Mouse (Mus musculus): ENCODE results near the gene Myom3. TPM values are rescaled to one million over a fixed set of nuclear protein-coding genes. Genes with fewer than 3 reads are reported as not detected.

The Myom3 gene
- polyA plus RNA-seq, 1 experiment from 2014 or later, result 0.11 TPM

GRCm38 (mm10) chr4:135816905-135817622 lies 57.5 kb downstream of the Myom3 start:
- Histone ChIP-seq H3K4me2 (peak overlapping the region; percentile 41), H3K4me3 (no peak overlapping the region), H3K27me3 (replicated peaks) (no peaks in the 10 kb centered on the region), H3K9me3 (replicated peaks) (peaks cover 4% of the 10 kb centered on the region), H3K36me3 (no peaks in the 10 kb centered on the region), H3K27ac (peak overlapping the region; percentile 49), H3K4me1 (peaks cover 20% of the 10 kb centered on the region), H3K9ac (no peak overlapping the region)
- WGBS (ENCODE audit: insufficient replicate concordance), result 20% methylated on average over 12 of the region's 12 CpGs
- ATAC-seq, result peak; percentile 83

- no peak overlapping the region for H3K4me2 ChIP-seq
- no peaks in the 10 kb centered on the region for H3K36me3 ChIP-seq
- no peak for ATAC-seq
- no peaks in the 10 kb centered on the region for H3K27me3 ChIP-seq (replicated peaks)
- peaks cover under 1% of the 10 kb centered on the region; the same call in 1 of the 2 replicates for H3K9me3 ChIP-seq (replicated peaks)
- no peak overlapping the region for H3K4me3 ChIP-seq
- H3K27ac ChIP-seq, result no peak overlapping the region
- no peak overlapping the region for H3K9ac ChIP-seq
- 71% methylated on average over 3 of the region's 3 CpGs for WGBS (ENCODE audit: insufficient replicate concordance)
- H3K4me1 ChIP-seq, result peaks cover 20% of the 10 kb centered on the region
Observed at GRCm38 (mm10) chr4:135818366-135818765, 58.9 kb downstream of the Myom3 start.

GRCm38 (mm10) chr4:135819826-135820526 lies 60.5 kb downstream of the Myom3 start:
- Histone ChIP-seq H3K36me3 (no peaks in the 10 kb centered on the region), H3K27ac (no peak overlapping the region), H3K4me2 (no peak overlapping the region), H3K4me3 (no peak overlapping the region), H3K27me3 (replicated peaks) (no peaks in the 10 kb centered on the region), H3K9ac (no peak overlapping the region), H3K4me1 (peaks cover 20% of the 10 kb centered on the region), H3K9me3 (replicated peaks) (no peaks in the 10 kb centered on the region)
- ATAC-seq, result no peak
- 58% methylated on average over 17 of the region's 17 CpGs for WGBS (ENCODE audit: insufficient replicate concordance)

- H3K27ac ChIP-seq, result no peak overlapping the region
- ATAC-seq, result no peak
- no peak overlapping the region for H3K4me2 ChIP-seq
- no peaks in the 10 kb centered on the region for H3K27me3 ChIP-seq (replicated peaks)
- H3K4me1 ChIP-seq, result peaks cover 19% of the 10 kb centered on the region
- no peaks in the 10 kb centered on the region for H3K9me3 ChIP-seq (replicated peaks)
- WGBS (ENCODE audit: insufficient replicate concordance), result 80% methylated on average over 4 of the region's 4 CpGs
- H3K4me3 ChIP-seq, result no peak overlapping the region
- H3K9ac ChIP-seq, result no peak overlapping the region
- no peaks in the 10 kb centered on the region for H3K36me3 ChIP-seq
Observed at GRCm38 (mm10) chr4:135821772-135822171, 62.3 kb downstream of the Myom3 start.

- no peak for ATAC-seq
- 46% methylated on average over 2 of the region's 2 CpGs for WGBS (ENCODE audit: insufficient replicate concordance)
Observed at GRCm38 (mm10) chr4:135823298-135823697, 63.8 kb downstream of the Myom3 start.

GRCm38 (mm10) chr4:135824254-135824653 lies 64.7 kb downstream of the Myom3 start:
- Histone ChIP-seq H3K4me3 (no peak overlapping the region), H3K36me3 (no peaks in the 10 kb centered on the region)
- WGBS (ENCODE audit: insufficient replicate concordance), result 63% methylated on average over 8 of the region's 8 CpGs

More at GRCm38 (mm10) chr4:135823298-135823697, 63.8 kb downstream of the Myom3 start:
- H3K4me2 ChIP-seq, result no peak overlapping the region
- H3K36me3 ChIP-seq, result no peaks in the 10 kb centered on the region
- H3K9ac ChIP-seq, result no peak overlapping the region
- H3K4me3 ChIP-seq, result no peak overlapping the region
- H3K4me1 ChIP-seq, result peaks cover 4% of the 10 kb centered on the region; the same call in 1 of the 2 replicates
- no peak overlapping the region for H3K27ac ChIP-seq
- H3K9me3 ChIP-seq (replicated peaks), result no peaks in the 10 kb centered on the region
- H3K27me3 ChIP-seq (replicated peaks), result no peaks in the 10 kb centered on the region

GRCm38 (mm10) chr4:135828491-135828890 lies 69.0 kb downstream of the Myom3 start:
- Histone ChIP-seq H3K4me3 (no peak overlapping the region), H3K9me3 (replicated peaks) (no peaks in the 10 kb centered on the region), H3K9ac (no peak overlapping the region), H3K27me3 (replicated peaks) (no peaks in the 10 kb centered on the region), H3K4me1 (peaks cover 4% of the 10 kb centered on the region; the same call in 1 of the 2 replicates), H3K27ac (no peak overlapping the region; the same call in 1 of the 2 replicates), H3K4me2 (no peak overlapping the region), H3K36me3 (no peaks in the 10 kb centered on the region)
- ATAC-seq, result no peak
- 62% methylated on average over 11 of the region's 11 CpGs for WGBS (ENCODE audit: insufficient replicate concordance)

More at GRCm38 (mm10) chr4:135824254-135824653, 64.7 kb downstream of the Myom3 start:
- Histone ChIP-seq H3K9ac (no peak overlapping the region), H3K27me3 (replicated peaks) (no peaks in the 10 kb centered on the region), H3K4me1 (peaks cover 4% of the 10 kb centered on the region; the same call in 1 of the 2 replicates), H3K27ac (no peak overlapping the region), H3K9me3 (replicated peaks) (no peaks in the 10 kb centered on the region), H3K4me2 (no peak overlapping the region)
- ATAC-seq, result no peak

- no peaks in the 10 kb centered on the region for H3K9me3 ChIP-seq (replicated peaks)
- H3K4me1 ChIP-seq, result peaks cover 4% of the 10 kb centered on the region; the same call in 1 of the 2 replicates
- ATAC-seq, result no peak
- WGBS (ENCODE audit: insufficient replicate concordance), result 71% methylated on average over 11 of the region's 11 CpGs
- no peak overlapping the region for H3K4me3 ChIP-seq
- no peak overlapping the region for H3K4me2 ChIP-seq
- H3K9ac ChIP-seq, result no peak overlapping the region
- H3K27ac ChIP-seq, result no peak overlapping the region
- no peaks in the 10 kb centered on the region for H3K36me3 ChIP-seq
- 0 out of 2 replicates have a peak, but pooled peaks cover 4% of the 10 kb centered on the region for H3K27me3 ChIP-seq (replicated peaks)
Observed at GRCm38 (mm10) chr4:135832070-135832469, 72.6 kb downstream of the Myom3 start.

- 69% methylated on average over 12 of the region's 12 CpGs for WGBS (ENCODE audit: insufficient replicate concordance)
- Histone ChIP-seq H3K4me3 (no peak overlapping the region), H3K4me2 (no peak overlapping the region), H3K27me3 (replicated peaks) (peaks cover 7% of the 10 kb centered on the region; the same call in 1 of the 2 replicates), H3K4me1 (peaks cover 1% of the 10 kb centered on the region; the same call in 1 of the 2 replicates), H3K9ac (no peak overlapping the region), H3K27ac (no peak overlapping the region), H3K36me3 (no peaks in the 10 kb centered on the region), H3K9me3 (replicated peaks) (no peaks in the 10 kb centered on the region)
- ATAC-seq, result no peak
Observed at GRCm38 (mm10) chr4:135833301-135834123, 74.0 kb downstream of the Myom3 start.

- no peak overlapping the region for H3K4me3 ChIP-seq
- ATAC-seq, result no peak
Observed at GRCm38 (mm10) chr4:135834124-135834717, 74.7 kb downstream of the Myom3 start.

GRCm38 (mm10) chr4:135838925-135839292 lies 79.4 kb downstream of the Myom3 start:
- Histone ChIP-seq H3K4me3 (no peak overlapping the region), H3K27me3 (replicated peaks) (peaks cover 8% of the 10 kb centered on the region; the same call in 1 of the 2 replicates), H3K4me1 (no peaks in the 10 kb centered on the region), H3K36me3 (no peaks in the 10 kb centered on the region), H3K9me3 (replicated peaks) (no peaks in the 10 kb centered on the region), H3K27ac (no peak overlapping the region), H3K4me2 (no peak overlapping the region), H3K9ac (no peak overlapping the region)
- 57% methylated on average over 3 of the region's 3 CpGs for WGBS (ENCODE audit: insufficient replicate concordance)
- ATAC-seq, result no peak

More at GRCm38 (mm10) chr4:135834124-135834717, 74.7 kb downstream of the Myom3 start:
- no peaks in the 10 kb centered on the region for H3K36me3 ChIP-seq
- H3K9ac ChIP-seq, result no peak overlapping the region
- 73% methylated on average over 8 of the region's 8 CpGs for WGBS (ENCODE audit: insufficient replicate concordance)
- no peak overlapping the region for H3K4me2 ChIP-seq
- H3K9me3 ChIP-seq (replicated peaks), result no peaks in the 10 kb centered on the region
- no peak overlapping the region for H3K27ac ChIP-seq
- H3K27me3 ChIP-seq (replicated peaks), result peaks cover 10% of the 10 kb centered on the region; the same call in 1 of the 2 replicates
- H3K4me1 ChIP-seq, result no peaks in the 10 kb centered on the region
